Mouse (Mus musculus): ENCODE results near the gene Klf7. TPM values are rescaled to one million over a fixed set of nuclear protein-coding genes. Genes with fewer than 3 reads are reported as not detected.

The Klf7 gene
- polyA plus RNA-seq, 1 experiment: 3.9 TPM

DNA sequence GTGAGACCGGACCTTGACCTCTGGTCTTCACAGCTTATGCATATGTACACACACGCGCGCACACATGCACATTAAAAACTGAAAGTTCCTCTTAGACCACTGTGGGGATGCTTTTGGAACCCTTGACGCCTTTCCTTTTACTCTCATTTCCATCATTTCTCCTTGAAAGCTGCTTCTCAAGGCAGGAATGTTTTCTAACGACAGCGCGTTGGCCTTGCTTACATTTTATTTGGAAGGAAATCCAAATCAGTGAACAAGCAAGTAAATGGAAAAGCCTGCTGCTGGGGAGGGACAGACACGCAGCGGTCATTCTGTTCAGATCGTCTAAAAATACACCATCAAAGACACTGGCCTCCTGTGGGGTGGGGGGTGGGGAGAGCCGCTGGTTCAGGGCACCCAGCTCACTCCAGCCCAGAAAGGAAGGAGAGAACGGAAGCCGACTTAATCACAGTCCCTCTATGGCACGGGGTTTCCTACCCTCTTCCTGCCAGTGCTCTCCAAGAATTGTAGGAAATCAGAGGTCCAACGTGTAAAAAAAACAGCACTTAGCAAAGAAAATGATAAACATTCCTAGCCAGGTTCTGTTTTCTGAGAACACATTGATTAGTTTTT lies 103.5 kb downstream of the Klf7 start:
- TF ChIP-seq REST (IDR thresholded peaks at IDR 0.05; ENCODE audit: insufficient read depth, insufficient read length): no peak
- no peak for TF ChIP-seq SRF (IDR thresholded peaks at IDR 0.05; ENCODE audit: control insufficient read depth, insufficient read length, low read depth)
- no peak for TF ChIP-seq TCF3 (IDR thresholded peaks at IDR 0.05; ENCODE audit: insufficient read length, low read depth)
- H3ac ChIP-seq (ENCODE audit: control insufficient read depth, insufficient read length): no peak overlapping the region
- H3K4me3 ChIP-seq: no peak overlapping the region
- no peaks in the 10 kb centered on the region for H3K36me3 ChIP-seq (ENCODE audit: control insufficient read depth, insufficient read depth)
- H3K79me2 ChIP-seq (ENCODE audit: control insufficient read depth, insufficient read depth): no peaks in the 10 kb centered on the region
- no peak overlapping the region for H3K4me2 ChIP-seq (ENCODE audit: low read depth)
- no peaks in the 10 kb centered on the region for H3K27me3 ChIP-seq (ENCODE audit: control insufficient read depth, insufficient read depth, insufficient read length)

DNA sequence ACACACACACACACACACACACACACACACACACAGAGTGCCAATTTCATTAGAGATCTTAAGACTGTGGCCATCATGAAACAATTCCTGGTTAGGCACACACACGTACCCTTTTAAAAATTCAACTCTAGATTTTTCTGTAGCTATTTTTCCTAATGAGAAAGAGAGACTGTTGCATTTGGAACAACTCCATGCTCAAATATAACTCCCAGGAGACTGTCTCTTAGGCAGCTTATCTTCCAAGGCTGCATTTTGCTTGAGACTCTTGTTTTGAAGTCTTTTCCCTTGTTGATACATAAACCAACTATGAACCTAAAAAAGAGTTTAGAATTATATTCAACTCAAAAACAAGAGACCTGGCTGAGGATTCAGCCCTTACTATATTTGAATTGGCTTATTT lies 108.0 kb downstream of the Klf7 start:
- no peaks in the 10 kb centered on the region for H3K27me3 ChIP-seq (ENCODE audit: control insufficient read depth, insufficient read depth, insufficient read length)
- H3K4me3 ChIP-seq: no peak overlapping the region
- H3K36me3 ChIP-seq (ENCODE audit: control insufficient read depth, insufficient read depth): no peaks in the 10 kb centered on the region
- H3K4me2 ChIP-seq (ENCODE audit: low read depth): no peak overlapping the region
- no peaks in the 10 kb centered on the region for H3K79me2 ChIP-seq (ENCODE audit: control insufficient read depth, insufficient read depth)
- H3ac ChIP-seq (ENCODE audit: control insufficient read depth, insufficient read length): no peak overlapping the region
- TF ChIP-seq USF1 (IDR thresholded peaks at IDR 0.05; ENCODE audit: low read depth) (no peak), POLR2A (IDR thresholded peaks at IDR 0.05; ENCODE audit: insufficient read length, low read depth) (no peak), MAX (IDR thresholded peaks at IDR 0.05; ENCODE audit: low read depth) (no peak), POLR2AphosphoS2 (IDR thresholded peaks at IDR 0.05; ENCODE audit: insufficient read length, low read depth) (no peak), E2F4 (IDR thresholded peaks at IDR 0.05; ENCODE audit: insufficient read depth) (no peak), TCF3 (IDR thresholded peaks at IDR 0.05; ENCODE audit: insufficient read length, low read depth) (no peak), MYOD1 (IDR thresholded peaks at IDR 0.05; ENCODE audit: control insufficient read depth in 1 of 3, insufficient read length in 2 of 3, low read depth in 2 of 3) (no peak), CEBPB (IDR thresholded peaks at IDR 0.05; ENCODE audit: insufficient read depth, poor library complexity, severe bottlenecking) (no peak), TCF12 (IDR thresholded peaks at IDR 0.05; ENCODE audit: insufficient read depth, poor library complexity, severe bottlenecking) (no peak), SRF (IDR thresholded peaks at IDR 0.05; ENCODE audit: control insufficient read depth, insufficient read length, low read depth) (no peak), MYOG (IDR thresholded peaks at IDR 0.05; ENCODE audit: control insufficient read depth in 1 of 3, insufficient read depth in 1 of 3, insufficient read length in 2 of 3, low read depth in 2 of 3) (no peak), REST (IDR thresholded peaks at IDR 0.05; ENCODE audit: insufficient read depth, insufficient read length) (no peak)

DNA sequence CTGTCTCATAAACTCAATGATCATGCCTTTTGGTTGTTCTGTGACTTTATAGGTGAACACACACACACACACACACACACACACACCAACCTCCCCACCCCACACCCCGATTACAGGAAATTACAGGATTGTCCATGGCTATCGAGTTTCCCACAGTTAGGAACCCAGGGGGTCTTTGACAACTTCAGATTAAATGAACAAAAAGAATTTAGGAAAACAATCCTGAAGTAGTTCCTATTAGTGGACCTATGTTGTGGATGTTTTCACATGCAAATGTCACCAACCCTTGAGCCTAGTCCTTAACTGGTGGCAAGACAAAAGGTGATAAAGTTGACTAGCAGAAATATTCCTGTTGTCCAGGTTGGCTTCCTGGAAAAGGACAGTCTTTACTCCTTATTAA lies 113.1 kb downstream of the Klf7 start:
- H3K4me2 ChIP-seq (ENCODE audit: low read depth): no peak overlapping the region
- TF ChIP-seq TCF3 (IDR thresholded peaks at IDR 0.05; ENCODE audit: insufficient read length, low read depth) (no peak), SRF (IDR thresholded peaks at IDR 0.05; ENCODE audit: control insufficient read depth, insufficient read length, low read depth) (no peak), CEBPB (IDR thresholded peaks at IDR 0.05; ENCODE audit: insufficient read depth, poor library complexity, severe bottlenecking) (no peak), E2F4 (IDR thresholded peaks at IDR 0.05; ENCODE audit: insufficient read depth) (no peak), MYOG (IDR thresholded peaks at IDR 0.05; ENCODE audit: control insufficient read depth in 1 of 3, insufficient read depth in 1 of 3, insufficient read length in 2 of 3, low read depth in 2 of 3) (no peak), POLR2A (IDR thresholded peaks at IDR 0.05; ENCODE audit: insufficient read length, low read depth) (no peak), USF1 (IDR thresholded peaks at IDR 0.05; ENCODE audit: low read depth) (no peak), TCF12 (IDR thresholded peaks at IDR 0.05; ENCODE audit: insufficient read depth, poor library complexity, severe bottlenecking) (no peak), MYOD1 (IDR thresholded peaks at IDR 0.05; ENCODE audit: control insufficient read depth in 1 of 3, insufficient read length in 2 of 3, low read depth in 2 of 3) (no peak), REST (IDR thresholded peaks at IDR 0.05; ENCODE audit: insufficient read depth, insufficient read length) (no peak), POLR2AphosphoS2 (IDR thresholded peaks at IDR 0.05; ENCODE audit: insufficient read length, low read depth) (no peak), MAX (IDR thresholded peaks at IDR 0.05; ENCODE audit: low read depth) (no peak)

DNA sequence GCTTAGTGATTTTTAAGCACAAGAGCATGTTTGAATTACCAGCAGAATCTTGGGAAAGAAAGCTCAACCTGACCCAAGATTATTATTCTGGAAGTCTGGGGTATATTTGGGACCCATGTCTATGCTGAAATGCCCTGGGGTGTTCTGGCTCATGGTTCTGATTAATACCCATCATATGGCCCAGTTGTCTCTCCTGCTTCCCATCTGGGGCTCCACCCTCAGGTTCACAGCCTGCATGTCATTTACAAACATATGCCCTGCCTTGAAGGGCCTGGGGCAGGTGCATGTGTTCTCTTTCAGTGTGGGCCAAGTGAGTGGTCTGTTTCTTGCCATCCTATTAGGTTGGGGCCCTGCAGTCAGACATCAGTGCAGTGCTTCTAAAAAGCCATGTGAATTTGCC lies 114.1 kb downstream of the Klf7 start:
- no peak for TF ChIP-seq MAX (IDR thresholded peaks at IDR 0.05; ENCODE audit: low read depth)
- no peak for TF ChIP-seq POLR2A (IDR thresholded peaks at IDR 0.05; ENCODE audit: insufficient read length, low read depth)
- no peak for TF ChIP-seq CEBPB (IDR thresholded peaks at IDR 0.05; ENCODE audit: insufficient read depth, poor library complexity, severe bottlenecking)
- TF ChIP-seq MYOD1 (IDR thresholded peaks at IDR 0.05; ENCODE audit: control insufficient read depth in 1 of 3, insufficient read length in 2 of 3, low read depth in 2 of 3): no peak
- no peak for TF ChIP-seq MYOG (IDR thresholded peaks at IDR 0.05; ENCODE audit: control insufficient read depth in 1 of 3, insufficient read depth in 1 of 3, insufficient read length in 2 of 3, low read depth in 2 of 3)
- TF ChIP-seq USF1 (IDR thresholded peaks at IDR 0.05; ENCODE audit: low read depth): no peak
- TF ChIP-seq SRF (IDR thresholded peaks at IDR 0.05; ENCODE audit: control insufficient read depth, insufficient read length, low read depth): no peak
- no peak for TF ChIP-seq E2F4 (IDR thresholded peaks at IDR 0.05; ENCODE audit: insufficient read depth)
- no peak for TF ChIP-seq POLR2AphosphoS2 (IDR thresholded peaks at IDR 0.05; ENCODE audit: insufficient read length, low read depth)
- TF ChIP-seq REST (IDR thresholded peaks at IDR 0.05; ENCODE audit: insufficient read depth, insufficient read length): no peak
- no peak for TF ChIP-seq TCF3 (IDR thresholded peaks at IDR 0.05; ENCODE audit: insufficient read length, low read depth)
- TF ChIP-seq TCF12 (IDR thresholded peaks at IDR 0.05; ENCODE audit: insufficient read depth, poor library complexity, severe bottlenecking): no peak
- no peaks in the 10 kb centered on the region for H3K27me3 ChIP-seq (ENCODE audit: control insufficient read depth, insufficient read depth, insufficient read length)
- no peak overlapping the region for H3K4me3 ChIP-seq
- no peak overlapping the region for H3K4me2 ChIP-seq (ENCODE audit: low read depth)
- no peaks in the 10 kb centered on the region for H3K79me2 ChIP-seq (ENCODE audit: control insufficient read depth, insufficient read depth)
- no peak overlapping the region for H3ac ChIP-seq (ENCODE audit: control insufficient read depth, insufficient read length)
- H3K36me3 ChIP-seq (ENCODE audit: control insufficient read depth, insufficient read depth): no peaks in the 10 kb centered on the region

More for the DNA sequence above, 113.1 kb downstream of the Klf7 start:
- Histone ChIP-seq H3K4me3 (no peak overlapping the region), H3K27me3 (ENCODE audit: control insufficient read depth, insufficient read depth, insufficient read length) (no peaks in the 10 kb centered on the region), H3K36me3 (ENCODE audit: control insufficient read depth, insufficient read depth) (no peaks in the 10 kb centered on the region), H3ac (ENCODE audit: control insufficient read depth, insufficient read length) (no peak overlapping the region), H3K79me2 (ENCODE audit: control insufficient read depth, insufficient read depth) (no peaks in the 10 kb centered on the region)

DNA sequence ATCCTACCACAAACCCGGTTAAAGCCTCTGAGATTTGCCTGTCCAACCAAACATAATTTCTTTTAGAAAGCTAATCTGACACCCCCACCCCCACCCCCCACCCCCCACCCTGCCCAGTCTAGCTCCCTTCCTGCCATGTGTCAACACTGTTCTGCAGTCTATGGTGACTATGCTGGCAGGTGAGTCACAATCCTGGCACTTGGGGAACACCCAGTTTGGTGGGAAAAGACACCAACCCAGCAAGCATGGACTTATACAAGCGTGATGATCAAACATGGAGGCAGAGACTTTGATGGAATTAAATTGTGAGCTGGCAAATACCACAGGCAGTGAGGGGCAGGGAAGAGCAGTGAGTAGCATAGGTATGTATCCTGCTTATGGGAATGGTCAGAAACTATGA lies 116.9 kb downstream of the Klf7 start:
- Histone ChIP-seq H3K79me2 (ENCODE audit: control insufficient read depth, insufficient read depth) (no peaks in the 10 kb centered on the region), H3K36me3 (ENCODE audit: control insufficient read depth, insufficient read depth) (no peaks in the 10 kb centered on the region), H3ac (ENCODE audit: control insufficient read depth, insufficient read length) (no peak overlapping the region), H3K27me3 (ENCODE audit: control insufficient read depth, insufficient read depth, insufficient read length) (no peaks in the 10 kb centered on the region), H3K4me3 (no peak overlapping the region), H3K4me2 (ENCODE audit: low read depth) (no peak overlapping the region)
- TF ChIP-seq E2F4 (IDR thresholded peaks at IDR 0.05; ENCODE audit: insufficient read depth): no peak
- TF ChIP-seq REST (IDR thresholded peaks at IDR 0.05; ENCODE audit: insufficient read depth, insufficient read length): no peak
- TF ChIP-seq MYOG (IDR thresholded peaks at IDR 0.05; ENCODE audit: control insufficient read depth in 1 of 3, insufficient read depth in 1 of 3, insufficient read length in 2 of 3, low read depth in 2 of 3): no peak
